Mouse (Mus musculus) C3H10T1/2 (cell line): ENCODE data around the gene Szrd1. TPM values are rescaled to one million over a fixed set of nuclear protein-coding genes. Genes with fewer than 3 reads are reported as not detected.

Source experiments
- polyA plus RNA-seq, 2 experiments: library from polyadenylated mRNA; unstranded; fragments of >200 nt; fragmentation: generic; extraction: Trizol; gene quantifications; one replicate each; pipeline ENCODE4 v1.2.1; 2012; ENCODE audit warnings: missing spikeins in 2 of 2

Szrd1 gene
- 10 to 100 TPM; 42.1 to 64.6 TPM for polyA plus RNA-seq

GRCm38 (mm10) chr4:141139116-141139970 lies at the start of gene Szrd1:
Gene Szrd1, minus strand, starts transcription at chr4:141139775.

GRCm38 (mm10) chr4:141147112-141148008 lies 7.8 kb upstream of the Szrd1 start, which contains the start of gene Fbxo42:
Gene Fbxo42, plus strand, starts transcription at chr4:141147913.

GRCm38 (mm10) chr4:141088033-141088432 lies 51.5 kb downstream of the Szrd1 start, which contains the start of gene Spata21:
Gene Spata21, plus strand, starts transcription at chr4:141088333.

GRCm38 (mm10) chr4:141077681-141078509 lies 61.7 kb downstream of the Szrd1 start, which contains the start of gene Necap2:
Gene Necap2, minus strand, starts transcription at chr4:141078357.

Other genes starting within 250 kb of the Szrd1 start
- under 1 TPM; 0.27 to 0.33 TPM for gene Padi2, start 233.4 kb downstream of the Szrd1 start, polyA plus RNA-seq
- gene Sdhb, start 178.6 kb downstream of the Szrd1 start, polyA plus RNA-seq: 100 to 1,000 TPM; 193 to 286 TPM
- 10 to 100 TPM; 11.1 to 31.0 TPM for gene Atp13a2, start 152.9 kb downstream of the Szrd1 start, polyA plus RNA-seq
- under 1 TPM; 0.07 to 0.87 TPM for gene Mfap2, start 129.4 kb downstream of the Szrd1 start, polyA plus RNA-seq
- 10 to 100 TPM in 1 of 2 experiments, 1 to 10 TPM in 1; 3.2 to 10.6 TPM for gene Crocc, start 79.2 kb downstream of the Szrd1 start, polyA plus RNA-seq
- 10 to 100 TPM; 47.9 to 60.1 TPM for gene Necap2, start 61.4 kb downstream of the Szrd1 start, polyA plus RNA-seq
- not detected for gene Spata21, start 51.4 kb downstream of the Szrd1 start, polyA plus RNA-seq
- 1 to 10 TPM; 2.7 to 9.4 TPM for gene Fbxo42, start 8.1 kb upstream of the Szrd1 start, polyA plus RNA-seq
- 1 to 10 TPM in 1 of 2 experiments, under 1 TPM in 1; 0.22 to 1.8 TPM for gene Rsg1, start 74.2 kb upstream of the Szrd1 start, polyA plus RNA-seq
- 10 to 100 TPM; 13.7 to 46.9 TPM for gene Arhgef19, start 99.7 kb upstream of the Szrd1 start, polyA plus RNA-seq
- 10 to 100 TPM; 13.2 to 14.1 TPM for gene Epha2, start 161.5 kb upstream of the Szrd1 start, polyA plus RNA-seq
- under 1 TPM; 0.02 to 0.85 TPM for gene Fam131c, start 228.4 kb upstream of the Szrd1 start, polyA plus RNA-seq